Mouse (Mus musculus): ENCODE data around the gene Olfr97. TPM values are rescaled to one million over a fixed set of nuclear protein-coding genes. Genes with fewer than 3 reads are reported as not detected.

Gene Olfr97
- not detected for polyA plus RNA-seq (2017; shearing (Covaris generic))

DNA sequence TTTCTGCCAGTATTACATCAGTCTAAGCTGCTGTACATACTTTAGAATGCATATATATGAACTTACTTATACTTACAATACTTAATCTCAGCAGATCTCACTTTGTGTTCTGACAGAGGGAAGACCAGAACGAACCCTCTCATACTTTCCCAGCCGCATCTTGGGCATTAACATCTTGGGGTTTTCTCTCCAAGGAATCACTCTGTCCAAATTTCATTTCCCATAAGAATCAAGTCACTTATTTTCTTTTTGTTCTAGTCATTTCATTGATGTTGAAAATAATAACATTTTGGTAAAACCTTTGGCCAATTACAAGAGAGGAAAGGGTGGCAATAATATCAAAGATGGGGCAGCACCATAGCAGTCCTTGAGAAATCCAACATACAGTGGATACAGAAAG lies at the start of gene Olfr97:
TSS of gene Olfr97 (minus strand) at position 101 of the 400 bp plus-strand sequence.

DNA sequence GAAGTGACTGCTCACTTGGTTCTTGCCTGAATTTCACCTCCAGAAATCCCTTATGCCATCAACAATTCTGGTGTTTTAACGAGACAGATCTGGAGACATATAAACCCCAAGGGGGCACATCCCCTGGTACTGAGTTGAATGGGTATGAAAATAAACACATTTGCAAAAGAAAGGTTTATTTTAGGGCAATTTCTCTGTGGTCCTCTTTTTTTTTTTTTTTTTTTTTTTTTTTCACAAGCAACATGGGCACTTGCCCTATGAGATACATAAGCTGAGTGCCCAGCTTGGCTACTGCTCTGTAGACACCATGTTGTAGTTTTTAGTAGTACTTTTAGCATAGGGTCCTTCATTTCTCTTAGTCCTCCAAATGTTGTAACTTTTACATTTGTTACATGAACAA lies 46.2 kb upstream of the Olfr97 start, which contains the start of gene Olfr99:
TSS of gene Olfr99 (minus strand) at position 101 of the 400 bp plus-strand sequence.

DNA sequence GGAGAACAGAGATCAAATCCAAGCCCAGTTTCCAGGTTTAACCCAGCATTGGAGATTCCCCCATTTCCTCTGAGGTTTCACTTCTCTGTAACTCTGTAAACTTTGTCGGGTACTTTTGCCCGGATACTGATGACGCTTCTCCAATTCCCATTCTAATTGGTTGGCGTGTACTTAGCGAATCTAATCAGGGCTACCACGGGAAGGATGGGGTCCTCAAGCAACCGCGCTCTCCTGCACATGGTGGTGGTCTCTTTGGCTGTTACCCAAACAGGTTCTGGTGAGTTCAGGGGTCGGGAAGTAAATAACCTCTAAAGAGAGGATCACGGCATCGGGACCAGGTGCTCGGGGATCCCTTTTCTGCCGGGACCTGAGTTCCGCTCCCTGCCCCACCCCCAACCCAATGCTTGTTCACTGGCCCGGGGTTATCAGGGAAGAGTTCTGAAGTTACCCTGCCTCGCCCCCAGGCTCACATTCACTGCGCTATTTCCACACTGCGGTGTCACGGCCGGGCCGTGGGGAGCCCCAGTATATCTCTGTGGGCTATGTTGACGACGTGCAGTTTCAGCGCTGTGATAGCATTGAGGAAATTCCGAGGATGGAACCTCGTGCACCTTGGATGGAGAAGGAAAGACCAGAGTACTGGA lies 33.0 kb upstream of the Olfr97 start, which contains the start of gene H2-M3:
TSS of gene H2-M3 (plus strand) at position 163 of the 644 bp plus-strand sequence.

DNA sequence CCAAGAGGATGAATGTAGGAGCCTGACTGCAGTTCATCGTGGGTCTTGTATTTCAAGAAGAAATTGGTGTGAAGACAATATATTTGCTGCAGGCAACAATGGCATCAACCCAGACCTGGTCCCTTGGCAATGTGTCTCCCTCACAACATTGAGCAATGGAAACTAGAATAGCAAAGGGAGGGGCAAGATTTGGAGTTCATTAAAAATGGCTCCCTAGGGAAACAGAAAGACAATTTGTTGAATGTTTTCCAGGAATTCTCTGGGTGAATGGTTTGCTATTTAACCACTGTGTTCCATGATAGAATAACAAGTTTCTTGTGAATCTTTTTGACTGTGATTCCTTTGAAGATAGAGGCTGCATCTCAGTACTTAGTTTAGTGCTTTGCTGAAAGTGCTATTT lies 26.5 kb upstream of the Olfr97 start, which contains the start of gene Olfr98:
TSS of gene Olfr98 (minus strand) at position 124 of the 400 bp plus-strand sequence.

DNA sequence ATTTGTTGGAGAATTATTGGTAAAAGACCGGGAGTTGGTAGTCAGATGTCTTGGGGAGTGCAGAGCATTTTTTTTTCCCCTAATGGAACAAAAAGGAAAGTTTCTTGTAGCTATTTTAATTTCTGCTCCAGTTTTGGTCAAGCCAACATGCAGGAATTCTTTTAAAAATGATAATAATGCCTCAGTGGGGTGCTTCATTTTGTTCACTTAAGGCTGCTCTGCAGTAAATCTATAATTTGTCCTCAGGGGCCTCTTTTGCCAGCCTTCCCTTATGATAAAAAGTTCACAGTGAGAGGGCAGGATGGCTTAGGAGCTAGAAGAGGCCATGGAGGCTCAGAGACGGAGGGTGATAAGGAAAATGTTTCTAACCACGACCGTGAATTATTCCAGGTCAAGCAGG lies 17.3 kb downstream of the Olfr97 start, which contains the start of gene Olfr96:
TSS of gene Olfr96 (plus strand) at position 301 of the 400 bp plus-strand sequence.

DNA sequence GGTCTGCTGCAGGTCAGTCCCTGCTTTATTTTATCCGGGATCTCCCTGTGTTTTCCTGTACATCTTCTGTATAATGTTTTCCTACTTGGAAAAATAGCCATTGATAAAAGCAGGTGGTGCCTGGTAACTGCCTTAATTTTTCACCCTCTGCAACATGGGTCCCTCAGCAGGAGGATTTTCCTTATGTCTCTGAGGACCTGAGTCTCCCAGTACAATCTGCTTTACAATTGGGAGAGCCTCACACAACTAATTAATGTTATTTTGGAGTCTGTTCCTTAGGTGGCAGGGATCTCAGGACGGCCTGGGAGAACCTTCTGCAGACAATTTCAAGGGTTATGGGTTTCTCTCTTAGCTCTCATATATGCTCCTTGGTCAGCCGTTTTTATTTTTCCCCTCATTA lies 24.1 kb downstream of the Olfr97 start, which contains the start of gene Olfr95:
TSS of gene Olfr95 (minus strand) at position 101 of the 400 bp plus-strand sequence.

DNA sequence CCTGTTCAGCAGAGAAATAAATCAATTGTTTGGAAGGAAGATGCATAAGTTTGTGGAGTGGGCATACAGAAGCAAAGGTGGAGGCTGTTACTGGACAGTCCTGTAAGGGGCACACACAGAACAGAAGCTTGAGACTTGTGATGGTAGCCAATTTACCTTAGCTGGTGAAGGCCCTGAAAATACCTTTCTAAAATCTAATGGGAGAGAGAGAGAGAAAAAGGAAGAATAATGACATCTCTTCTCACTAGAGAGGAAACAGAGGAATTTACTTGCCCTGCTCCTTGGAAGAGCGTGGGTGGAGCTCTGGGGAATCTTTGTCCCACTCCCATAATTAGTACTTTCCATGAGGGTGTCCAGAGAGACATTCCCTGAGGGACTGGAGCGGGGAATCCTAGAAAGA lies 36.2 kb downstream of the Olfr97 start, which contains the start of gene Olfr94:
TSS of gene Olfr94 (minus strand) at position 101 of the 400 bp plus-strand sequence.

DNA sequence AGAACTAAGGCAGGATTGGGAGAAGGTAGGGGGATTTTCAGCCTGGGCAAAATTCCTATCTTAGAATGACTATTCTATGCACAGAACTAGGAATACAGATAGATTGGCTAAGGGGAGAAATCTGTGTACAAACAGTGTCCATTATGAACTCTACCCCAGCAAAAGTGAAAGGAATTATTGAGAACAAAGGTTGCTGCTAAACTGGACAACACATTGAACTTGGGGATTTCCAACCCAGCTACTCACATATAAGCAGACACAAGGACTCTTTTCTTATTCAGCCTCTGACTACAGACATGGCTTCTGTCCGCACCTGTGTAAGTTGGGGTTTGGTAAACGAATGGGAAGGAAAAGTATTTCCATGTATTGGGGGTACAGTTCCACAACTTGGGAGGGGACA lies 43.5 kb downstream of the Olfr97 start, which contains the start of gene Ubd:
TSS of gene Ubd (plus strand) at position 237 of the 400 bp plus-strand sequence.

Other genes starting within 250 kb of the Olfr97 start
- gene H2-M5, start 247.8 kb downstream of the Olfr97 start, polyA plus RNA-seq (2017; shearing (Covaris generic)), result 0.20 TPM
- not detected for gene Zfp57, start 236.2 kb downstream of the Olfr97 start, polyA plus RNA-seq (2017; shearing (Covaris generic))
- not detected for gene Mog, start 213.9 kb downstream of the Olfr97 start, polyA plus RNA-seq (2017; shearing (Covaris generic))
- gene Gabbr1, start 191.4 kb downstream of the Olfr97 start, polyA plus RNA-seq (2017; shearing (Covaris generic)), result 10.5 TPM
- 0.09 TPM for gene Olfr90, start 148.8 kb downstream of the Olfr97 start, polyA plus RNA-seq (2017; shearing (Covaris generic))
- not detected for gene Olfr91, start 139.1 kb downstream of the Olfr97 start, polyA plus RNA-seq (2017; shearing (Covaris generic))
- not detected for gene Olfr92, start 117.2 kb downstream of the Olfr97 start, polyA plus RNA-seq (2017; shearing (Covaris generic))
- gene Olfr93, start 75.8 kb downstream of the Olfr97 start, polyA plus RNA-seq (2017; shearing (Covaris generic)), result not detected
- gene Ubd, start 43.4 kb downstream of the Olfr97 start, polyA plus RNA-seq (2017; shearing (Covaris generic)), result 0.30 TPM
- gene Olfr94, start 36.3 kb downstream of the Olfr97 start, polyA plus RNA-seq (2017; shearing (Covaris generic)), result not detected
- gene Olfr95, start 24.2 kb downstream of the Olfr97 start, polyA plus RNA-seq (2017; shearing (Covaris generic)), result not detected
- gene Olfr96, start 17.2 kb downstream of the Olfr97 start, polyA plus RNA-seq (2017; shearing (Covaris generic)), result not detected
- not detected for gene Olfr98, start 26.4 kb upstream of the Olfr97 start, polyA plus RNA-seq (2017; shearing (Covaris generic))
- 132 TPM for gene H2-M3, start 32.9 kb upstream of the Olfr97 start, polyA plus RNA-seq (2017; shearing (Covaris generic))
- 3.7 TPM for gene Olfr99, start 46.1 kb upstream of the Olfr97 start, polyA plus RNA-seq (2017; shearing (Covaris generic))
- gene Olfr101, start 67.0 kb upstream of the Olfr97 start, polyA plus RNA-seq (2017; shearing (Covaris generic)), result not detected
- not detected for gene Olfr102, start 79.7 kb upstream of the Olfr97 start, polyA plus RNA-seq (2017; shearing (Covaris generic))
- not detected for gene Olfr103, start 102.4 kb upstream of the Olfr97 start, polyA plus RNA-seq (2017; shearing (Covaris generic))
- gene Olfr104-ps, start 122.3 kb upstream of the Olfr97 start, polyA plus RNA-seq (2017; shearing (Covaris generic)), result not detected
- 0.07 TPM for gene Olfr105-ps, start 141.7 kb upstream of the Olfr97 start, polyA plus RNA-seq (2017; shearing (Covaris generic))
- gene Olfr106-ps, start 153.1 kb upstream of the Olfr97 start, polyA plus RNA-seq (2017; shearing (Covaris generic)), result not detected
- not detected for gene Olfr107, start 161.9 kb upstream of the Olfr97 start, polyA plus RNA-seq (2017; shearing (Covaris generic))
- gene Olfr108, start 208.2 kb upstream of the Olfr97 start, polyA plus RNA-seq (2017; shearing (Covaris generic)), result not detected
- gene Olfr109, start 221.6 kb upstream of the Olfr97 start, polyA plus RNA-seq (2017; shearing (Covaris generic)), result not detected
- 0.27 TPM for gene H2-M2, start 246.2 kb upstream of the Olfr97 start, polyA plus RNA-seq (2017; shearing (Covaris generic))

Data from CD4-positive, CD25-positive, alpha-beta regulatory T cell, adult 9 weeks (primary cell).